Mouse (Mus musculus): Measurements from ENCODE around the gene Tmem247. TPM values are rescaled to one million over a fixed set of nuclear protein-coding genes. Genes with fewer than 3 reads are reported as not detected.

Gene Tmem247
- polyA plus RNA-seq, 1 experiment = not detected

- Histone ChIP-seq H3K4me3 (ENCODE audit: control insufficient read depth, insufficient read depth, low read length) (no peak overlapping the region), H3K4me1 (replicated peaks; ENCODE audit: control insufficient read depth, insufficient read depth, low read length) (peaks cover 29% of the 10 kb centered on the region), H3K36me3 (ENCODE audit: control insufficient read depth, insufficient read depth, low read length) (no peaks in the 10 kb centered on the region), H3K27ac (ENCODE audit: control insufficient read depth, insufficient read depth, low read length) (no peak overlapping the region), H3K27me3 (ENCODE audit: control insufficient read depth, insufficient read depth, low read length) (0 out of 2 replicates have a peak, but pooled peaks cover 3% of the 10 kb centered on the region)
- TF ChIP-seq CTCF (IDR thresholded peaks at IDR 0.05; ENCODE audit: borderline replicate concordance, control insufficient read depth, extremely low read depth, insufficient read depth, low read length, poor library complexity) (no peak), POLR2A (IDR thresholded peaks at IDR 0.05; ENCODE audit: control insufficient read depth, extremely low read depth, insufficient read depth, low read length, poor library complexity) (no peak)
- WGBS = 22% methylated on average over 6 of the region's 6 CpGs
- no peak for DNase-seq
Observed at GRCm38 (mm10) chr17:86964041-86964440, 46.9 kb downstream of the Tmem247 start.

GRCm38 (mm10) chr17:86964502-86964901 is 47.4 kb downstream of the Tmem247 start:
- Histone ChIP-seq H3K4me3 (ENCODE audit: control insufficient read depth, insufficient read depth, low read length) (no peak overlapping the region), H3K27me3 (ENCODE audit: control insufficient read depth, insufficient read depth, low read length) (0 out of 2 replicates have a peak, but pooled peaks cover 3% of the 10 kb centered on the region), H3K4me1 (replicated peaks; ENCODE audit: control insufficient read depth, insufficient read depth, low read length) (peaks cover 33% of the 10 kb centered on the region), H3K27ac (ENCODE audit: control insufficient read depth, insufficient read depth, low read length) (no peak overlapping the region), H3K36me3 (ENCODE audit: control insufficient read depth, insufficient read depth, low read length) (no peaks in the 10 kb centered on the region)
- no peak for TF ChIP-seq CTCF (IDR thresholded peaks at IDR 0.05; ENCODE audit: borderline replicate concordance, control insufficient read depth, extremely low read depth, insufficient read depth, low read length, poor library complexity)
- TF ChIP-seq POLR2A (IDR thresholded peaks at IDR 0.05; ENCODE audit: control insufficient read depth, extremely low read depth, insufficient read depth, low read length, poor library complexity) = no peak
- DNase-seq = no peak
- 33% methylated on average over 10 of the region's 10 CpGs for WGBS

DNA sequence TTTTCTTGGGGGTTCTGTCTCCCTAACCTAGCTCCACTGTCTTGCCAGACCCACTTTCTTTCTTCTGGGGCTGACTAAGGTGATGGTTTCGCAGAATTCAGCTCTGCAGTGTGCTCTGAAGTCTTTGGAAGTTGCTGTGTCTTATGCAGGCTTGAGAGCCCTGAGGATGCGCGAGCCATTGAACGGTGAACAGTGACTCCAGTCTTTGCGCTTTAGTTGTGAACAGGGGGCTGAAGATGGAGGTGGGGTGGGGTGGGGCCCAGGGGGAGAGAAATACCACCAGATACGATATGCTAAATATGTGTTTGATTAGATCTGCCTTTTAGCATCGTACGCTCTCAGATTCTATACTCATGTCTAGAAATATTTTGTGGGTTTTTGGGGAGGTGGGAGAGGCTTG is 48.0 kb downstream of the Tmem247 start:
- TF ChIP-seq POLR2A (IDR thresholded peaks at IDR 0.05; ENCODE audit: control insufficient read depth, extremely low read depth, insufficient read depth, low read length, poor library complexity) (no peak), CTCF (IDR thresholded peaks at IDR 0.05; ENCODE audit: borderline replicate concordance, control insufficient read depth, extremely low read depth, insufficient read depth, low read length, poor library complexity) (no peak)
- Histone ChIP-seq H3K27ac (ENCODE audit: control insufficient read depth, insufficient read depth, low read length) (no peak overlapping the region), H3K27me3 (ENCODE audit: control insufficient read depth, insufficient read depth, low read length) (0 out of 2 replicates have a peak, but pooled peaks cover 3% of the 10 kb centered on the region), H3K4me3 (ENCODE audit: control insufficient read depth, insufficient read depth, low read length) (no peak overlapping the region), H3K4me1 (replicated peaks; ENCODE audit: control insufficient read depth, insufficient read depth, low read length) (peaks cover 39% of the 10 kb centered on the region), H3K36me3 (ENCODE audit: control insufficient read depth, insufficient read depth, low read length) (no peaks in the 10 kb centered on the region)
- no peak for DNase-seq
- 96% methylated on average over 8 of the region's 8 CpGs for WGBS

- Histone ChIP-seq H3K27ac (ENCODE audit: control insufficient read depth, insufficient read depth, low read length) (no peak overlapping the region), H3K4me1 (replicated peaks; ENCODE audit: control insufficient read depth, insufficient read depth, low read length) (peaks cover 43% of the 10 kb centered on the region), H3K4me3 (ENCODE audit: control insufficient read depth, insufficient read depth, low read length) (no peak overlapping the region), H3K27me3 (ENCODE audit: control insufficient read depth, insufficient read depth, low read length) (0 out of 2 replicates have a peak, but pooled peaks cover 3% of the 10 kb centered on the region), H3K36me3 (ENCODE audit: control insufficient read depth, insufficient read depth, low read length) (no peaks in the 10 kb centered on the region)
- WGBS = 93% methylated on average over 10 of the region's 10 CpGs
- DNase-seq = no peak
- TF ChIP-seq CTCF (IDR thresholded peaks at IDR 0.05; ENCODE audit: borderline replicate concordance, control insufficient read depth, extremely low read depth, insufficient read depth, low read length, poor library complexity) = no peak
- TF ChIP-seq POLR2A (IDR thresholded peaks at IDR 0.05; ENCODE audit: control insufficient read depth, extremely low read depth, insufficient read depth, low read length, poor library complexity) = no peak
Observed at GRCm38 (mm10) chr17:86966040-86966439, 48.9 kb downstream of the Tmem247 start.

DNA sequence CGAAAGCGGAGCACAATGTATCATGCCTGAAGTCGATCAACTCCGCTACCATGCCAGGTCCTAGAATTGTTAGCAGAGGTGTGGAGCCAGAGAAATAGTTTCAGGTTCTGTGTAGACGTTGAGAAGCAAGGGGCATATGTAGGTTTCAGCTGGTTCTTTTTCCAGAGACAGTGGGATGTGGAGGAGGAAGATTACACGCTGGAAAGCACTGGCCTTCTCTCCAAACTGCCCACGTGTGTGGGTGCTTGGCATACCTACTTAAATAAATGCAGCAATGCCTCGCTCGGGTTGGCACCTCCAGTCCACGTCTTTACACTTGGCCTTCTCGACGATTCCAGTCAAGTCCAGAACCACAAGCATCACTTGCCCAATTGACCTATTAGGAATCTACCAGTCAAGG is 49.9 kb downstream of the Tmem247 start:
- no peak for TF ChIP-seq CTCF (IDR thresholded peaks at IDR 0.05; ENCODE audit: borderline replicate concordance, control insufficient read depth, extremely low read depth, insufficient read depth, low read length, poor library complexity)
- TF ChIP-seq POLR2A (IDR thresholded peaks at IDR 0.05; ENCODE audit: control insufficient read depth, extremely low read depth, insufficient read depth, low read length, poor library complexity) = no peak
- Histone ChIP-seq H3K36me3 (ENCODE audit: control insufficient read depth, insufficient read depth, low read length) (no peaks in the 10 kb centered on the region), H3K27ac (ENCODE audit: control insufficient read depth, insufficient read depth, low read length) (no peak overlapping the region), H3K4me1 (replicated peaks; ENCODE audit: control insufficient read depth, insufficient read depth, low read length) (peaks cover 44% of the 10 kb centered on the region), H3K4me3 (ENCODE audit: control insufficient read depth, insufficient read depth, low read length) (no peak overlapping the region), H3K27me3 (ENCODE audit: control insufficient read depth, insufficient read depth, low read length) (0 out of 2 replicates have a peak, but pooled peaks cover 3% of the 10 kb centered on the region)
- 96% methylated on average over 12 of the region's 12 CpGs for WGBS
- DNase-seq = no peak

- no peak for DNase-seq
- Histone ChIP-seq H3K4me1 (replicated peaks; ENCODE audit: control insufficient read depth, insufficient read depth, low read length) (peaks cover 42% of the 10 kb centered on the region), H3K4me3 (ENCODE audit: control insufficient read depth, insufficient read depth, low read length) (no peak overlapping the region), H3K36me3 (ENCODE audit: control insufficient read depth, insufficient read depth, low read length) (no peaks in the 10 kb centered on the region), H3K27me3 (ENCODE audit: control insufficient read depth, insufficient read depth, low read length) (0 out of 2 replicates have a peak, but pooled peaks cover 3% of the 10 kb centered on the region), H3K27ac (ENCODE audit: control insufficient read depth, insufficient read depth, low read length) (no peak overlapping the region)
- WGBS = 63% methylated on average over 10 of the region's 10 CpGs
- TF ChIP-seq CTCF (IDR thresholded peaks at IDR 0.05; ENCODE audit: borderline replicate concordance, control insufficient read depth, extremely low read depth, insufficient read depth, low read length, poor library complexity) = no peak
- TF ChIP-seq POLR2A (IDR thresholded peaks at IDR 0.05; ENCODE audit: control insufficient read depth, extremely low read depth, insufficient read depth, low read length, poor library complexity) = no peak
Observed at GRCm38 (mm10) chr17:86967536-86968525, 50.7 kb downstream of the Tmem247 start.
